Mouse (Mus musculus) liver, embryonic 14.5 days (tissue): ENCODE measurements around the gene Rnps1.

Experiments used
- CTCF ChIP-seq: IDR thresholded peaks from 2 replicates; pipeline ENCODE4 v1.5.1; 2016; ENCODE audit warnings: antibody characterized with exemption, low read depth, control low read depth
- EP300 ChIP-seq: IDR thresholded peaks from 2 replicates; pipeline ENCODE4 v1.6.1; 2016; ENCODE audit warnings: antibody characterized with exemption, low read depth

GRCm38 (mm10) chr17:24441148-24441547 is 26.8 kb downstream of the Rnps1 start:
- TF ChIP-seq CTCF (peak; percentile 61), EP300 (no peak)
